Mouse (Mus musculus): Measurements from ENCODE around the gene Josd2.

DNA sequence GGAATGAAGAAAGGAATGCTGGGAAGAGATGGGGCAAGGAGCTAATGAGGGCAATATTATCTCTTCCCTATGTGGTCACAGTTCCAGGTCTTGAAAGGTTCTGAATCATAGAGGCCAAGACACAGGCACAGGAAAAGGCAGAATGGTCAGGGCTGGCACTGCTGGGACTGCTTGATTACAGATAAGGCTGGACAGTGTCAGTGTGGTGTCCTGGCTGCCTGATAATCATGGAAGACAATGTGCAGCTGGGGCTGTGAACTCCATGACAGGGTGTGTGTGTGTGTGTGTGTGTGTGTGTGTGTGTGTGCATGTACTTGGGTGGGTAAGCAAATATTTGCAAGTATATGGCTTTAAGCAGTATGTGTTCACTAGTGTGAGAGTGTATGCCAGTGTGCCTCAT is 39.7 kb downstream of the Josd2 start:
- TF ChIP-seq CTCF (IDR thresholded peaks at IDR 0.05; ENCODE audit: insufficient read depth, low read depth, low read length) = no peak
- no peak for TF ChIP-seq POLR2A (IDR thresholded peaks at IDR 0.05; ENCODE audit: insufficient read depth, low read depth, low read length)

Data from olfactory bulb, adult 2 months (tissue).